In the genomic region with DNA sequence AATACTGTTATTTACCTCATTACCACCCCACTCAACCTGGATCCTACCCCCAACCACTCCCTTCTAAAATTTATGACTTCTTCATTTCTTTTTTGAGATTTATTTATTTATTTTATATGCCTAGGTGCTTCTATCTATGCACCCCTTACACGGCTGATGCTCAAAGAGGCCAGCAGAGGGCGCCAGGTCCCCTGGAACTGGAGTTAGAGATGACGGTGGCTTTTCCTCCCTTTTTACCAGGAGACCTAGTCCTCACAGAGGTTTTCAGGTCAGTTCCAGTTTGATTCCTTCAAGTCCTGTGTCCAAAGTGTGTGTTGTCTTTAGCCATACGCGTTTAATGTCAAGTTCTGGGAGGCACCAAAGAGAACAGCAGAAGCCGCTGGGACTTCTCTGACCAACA, we compare ENCODE assay signal across 10 mouse cellular contexts. TPM values are rescaled to one million over a fixed set of nuclear protein-coding genes. Genes with fewer than 3 reads are reported as not detected.
DNase-seq lines count a peak whose midpoint lies in the region; ATAC-seq and TF ChIP-seq lines count a peak whose summit lies in the region.
"Had no signal": no experiment of that assay in that cellular context is flagged by ENCODE, and none has a peak within 500 bp of the region (broad histone marks: within the 10 kb centered on the region; RNA-seq: fewer than 3 reads in every experiment).

No protein-coding gene starts in this region.

- no peak for ATAC-seq in midbrain, embryonic 13.5 days

- H3K27ac ChIP-seq in midbrain, embryonic 10.5 days (replicated peaks) = no peak overlapping the region
- H3K27ac ChIP-seq in midbrain, embryonic 13.5 days = no peak overlapping the region
- no peak overlapping the region for H3K27ac ChIP-seq in spleen, adult 2 months (ENCODE audit: insufficient read depth, low read length)
- H3K27ac ChIP-seq: heart, embryonic 13.5 days; neural tube, embryonic 12.5 days had no signal

- H3K4me1 ChIP-seq in midbrain, embryonic 10.5 days = peaks cover 2% of the 10 kb centered on the region
- peaks cover under 1% of the 10 kb centered on the region for H3K4me1 ChIP-seq in midbrain, embryonic 13.5 days (replicated peaks)
- H3K4me1 ChIP-seq in lung, adult 2 months (ENCODE audit: control insufficient read depth, insufficient read depth, low read length) = no peaks in the 10 kb centered on the region
- no peaks in the 10 kb centered on the region; the same call in 1 of the 2 replicates for H3K4me1 ChIP-seq in spleen, adult 2 months (ENCODE audit: control insufficient read depth, insufficient read depth, insufficient read length)
- H3K4me1 ChIP-seq: neural tube, embryonic 12.5 days had no signal

- no peak for TF ChIP-seq POLR2A in lung, adult 2 months (IDR thresholded peaks at IDR 0.05; ENCODE audit: borderline replicate concordance, extremely low read depth, low read depth, low read length)
- no peak for TF ChIP-seq POLR2A in spleen, adult 2 months (IDR thresholded peaks at IDR 0.05; ENCODE audit: low read depth, low read length)

- WGBS in midbrain, embryonic 10.5 days = 18% methylated on average over 6 of the region's 6 CpGs
- WGBS in midbrain, embryonic 13.5 days = 16% methylated on average over 6 of the region's 6 CpGs
- 18% methylated on average over 6 of the region's 6 CpGs for WGBS in lung, adult 2 months
- WGBS in spleen, adult 2 months = 25% methylated on average over 6 of the region's 6 CpGs

- no peak overlapping the region for H3K4me2 ChIP-seq in midbrain, embryonic 13.5 days (replicated peaks)
- H3K4me2 ChIP-seq: heart, embryonic 13.5 days; neural tube, embryonic 12.5 days had no signal

- no peak overlapping the region for H3K9ac ChIP-seq in midbrain, embryonic 13.5 days (replicated peaks)
- H3K9ac ChIP-seq: heart, embryonic 13.5 days; neural tube, embryonic 12.5 days had no signal

- intact Hi-C loops in heart, postnatal 10 days (cut with DNase I) = loop anchor here (1.0 to 10.0 kb wide), 2 partner anchors 217 to 592 kb away; no protein-coding TSS in a partner anchor

- H3K27me3 ChIP-seq in midbrain, embryonic 10.5 days (ENCODE audit: low read depth, poor library complexity, severe bottlenecking) = no peaks in the 10 kb centered on the region
- H3K27me3 ChIP-seq in midbrain, embryonic 13.5 days = no peaks in the 10 kb centered on the region
- H3K27me3 ChIP-seq in spleen, adult 2 months (ENCODE audit: control insufficient read depth, insufficient read depth, low read length) = no peaks in the 10 kb centered on the region; the same call in 1 of the 2 replicates
- H3K27me3 ChIP-seq: neural tube, embryonic 12.5 days had no signal

- no peaks in the 10 kb centered on the region for H3K36me3 ChIP-seq in midbrain, embryonic 10.5 days
- H3K36me3 ChIP-seq in midbrain, embryonic 13.5 days = no peaks in the 10 kb centered on the region
- H3K36me3 ChIP-seq in spleen, adult 2 months (ENCODE audit: control insufficient read depth, insufficient read depth, low read length) = no peaks in the 10 kb centered on the region
- H3K36me3 ChIP-seq: heart, embryonic 13.5 days; neural tube, embryonic 12.5 days had no signal

- H3K4me3 ChIP-seq in midbrain, embryonic 10.5 days = no peak overlapping the region
- H3K4me3 ChIP-seq in midbrain, embryonic 13.5 days (replicated peaks) = no peak overlapping the region
- no peak overlapping the region for H3K4me3 ChIP-seq in lung, adult 2 months (replicated peaks; ENCODE audit: extremely low read depth, low read depth, low read length)
- no peak overlapping the region for H3K4me3 ChIP-seq in spleen, adult 2 months (ENCODE audit: extremely low read depth, insufficient read depth, insufficient read length)
- H3K4me3 ChIP-seq: heart, embryonic 13.5 days; neural tube, embryonic 12.5 days had no signal

- peak; percentile 28 to 69 for DNase-seq in adrenal gland, adult (ENCODE audit: inconsistent age in 2 of 2, low spot score in 1 of 2)
- no peak for DNase-seq in adrenal gland, adult 8-10 months
- peak; percentile 61 for DNase-seq in midbrain, embryonic 10.5 days (ENCODE audit: low spot score)
- peak; percentile 35 for DNase-seq in cerebellum, adult 9-11 months
- peak; percentile 48 to 72 for DNase-seq in heart, postnatal 10 days
- peak; percentile 44 for DNase-seq in lung, adult 2 months
- peak in 1 of 2 experiments; percentile 41 for DNase-seq in spleen, adult 2 months (ENCODE audit: low read depth in 1 of 2, low spot score in 2 of 2)

- TF ChIP-seq CTCF in lung, adult 2 months (IDR thresholded peaks at IDR 0.05; ENCODE audit: insufficient read depth, low read length) = peak; percentile 67
- peak; percentile 72; the same call in 1 of the 2 replicates for TF ChIP-seq CTCF in spleen, adult 2 months (IDR thresholded peaks at IDR 0.05; ENCODE audit: extremely low read depth, insufficient read depth, insufficient read length, insufficient replicate concordance)

- no peaks in the 10 kb centered on the region for H3K9me3 ChIP-seq in midbrain, embryonic 10.5 days (replicated peaks)
- H3K9me3 ChIP-seq in midbrain, embryonic 13.5 days = no peaks in the 10 kb centered on the region
- H3K9me3 ChIP-seq: heart, embryonic 13.5 days; neural tube, embryonic 12.5 days had no signal

RNA-seq across cellular contexts. Expression of a gene that starts 3.6 kb away (rescaled TPM):
- 1 to 10 TPM; 2.4 to 5.3 (median 3.1) TPM for total RNA-seq in adrenal gland, adult 8-10 months (2022)
- 25.4 and 29.1 TPM in 2 replicates for polyA plus RNA-seq in midbrain, embryonic 10.5 days (2016; fragmentation: Nextera tagmentation; extraction: Ambion mirVana)
- 45.6 and 46.1 TPM in 2 replicates for polyA plus RNA-seq in midbrain, embryonic 13.5 days (2015; fragmentation: Nextera tagmentation; extraction: Ambion mirVana)
- total RNA-seq in heart, postnatal 10 days (2021) = 10 to 100 TPM; 16.0 to 20.2 TPM
- 29.5 and 29.7 TPM in 2 replicates for polyA plus RNA-seq in lung, adult 2 months (2012; rRNA removed)
- 26.3 and 38.2 TPM in 2 replicates for polyA plus RNA-seq in spleen, adult 2 months (2012; rRNA removed)
